Mouse (Mus musculus): Measurements from ENCODE around the gene Baiap2l1. TPM values are rescaled to one million over a fixed set of nuclear protein-coding genes. Genes with fewer than 3 reads are reported as not detected.
"Not testable (repeated sequence)": the region's sequence is repeated elsewhere in the genome, so short reads cannot be mapped to it uniquely, and the experiment has no call there.

Gene Baiap2l1
- polyA plus RNA-seq, 1 experiment from 2014 or later = 13.3 TPM

DNA sequence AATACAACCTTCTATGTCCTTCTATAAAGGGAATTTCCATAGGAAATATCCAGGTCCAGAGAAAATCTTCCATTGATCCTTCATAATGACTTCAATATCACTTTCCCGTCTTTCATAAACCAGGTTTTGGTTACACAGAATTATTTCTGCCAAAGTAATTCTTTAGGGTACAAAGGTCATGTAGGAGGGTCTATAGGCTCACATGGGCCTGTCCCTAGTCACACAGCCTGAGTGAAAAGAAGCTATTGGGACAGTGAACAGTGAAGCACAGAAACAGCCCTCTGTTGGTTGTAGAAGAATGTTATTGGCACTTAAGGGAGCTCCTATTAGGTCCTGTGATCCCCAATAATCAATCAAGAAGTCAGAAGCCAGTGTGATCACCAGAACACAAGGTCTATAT lies 16.8 kb downstream of the Baiap2l1 start:
- Histone ChIP-seq H3K36me3 (replicated peaks; ENCODE audit: insufficient read depth, low read length) (no peaks in the 10 kb centered on the region), H3K4me3 (ENCODE audit: low read depth, low read length) (no peak overlapping the region), H3K9ac (replicated peaks) (no peak overlapping the region), H3K4me2 (ENCODE audit: low read depth, low read length) (no peak overlapping the region), H3K27ac (ENCODE audit: low read depth) (peak overlapping the region; percentile 55), H3K9me3 (ENCODE audit: low read length) (no peaks in the 10 kb centered on the region), H3K4me1 (ENCODE audit: insufficient read depth) (peaks cover 8% of the 10 kb centered on the region; the same call in 1 of the 2 replicates), H3K27me3 (ENCODE audit: insufficient read depth, low read length) (no peaks in the 10 kb centered on the region)
- WGBS (ENCODE audit: insufficient replicate concordance) = 53% methylated on average over 1 of the region's 1 CpGs
- peak; percentile 78 for ATAC-seq
- TF ChIP-seq CTCF (IDR thresholded peaks at IDR 0.05; ENCODE audit: low read depth) (no peak), EP300 (IDR thresholded peaks at IDR 0.05; ENCODE audit: low read depth) (no peak)
- DNase-seq = no peak

DNA sequence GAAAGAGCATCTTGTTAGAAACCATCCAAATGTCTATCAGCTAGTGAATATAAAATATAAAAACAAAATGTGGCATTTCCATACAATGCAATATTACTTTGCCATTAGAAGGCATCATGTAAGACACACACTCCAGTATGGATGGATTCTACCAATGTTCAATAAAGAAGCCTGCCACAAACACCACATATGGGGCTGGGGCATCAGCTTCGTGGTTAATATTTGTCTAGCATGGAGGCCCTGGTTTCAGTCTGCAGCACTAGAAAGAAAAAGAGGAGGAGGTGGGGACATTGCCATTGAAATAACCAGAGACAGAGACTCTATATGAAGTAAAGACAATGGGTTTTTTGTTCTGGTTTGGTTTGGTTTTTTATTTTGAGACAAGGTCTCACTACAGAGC lies 19.1 kb downstream of the Baiap2l1 start:
- H3K27ac ChIP-seq (ENCODE audit: low read depth) = no peak overlapping the region
- no peak overlapping the region for H3K4me3 ChIP-seq (ENCODE audit: low read depth, low read length)
- ATAC-seq = no peak
- 38% methylated on average over 1 of the region's 1 CpGs for WGBS (ENCODE audit: insufficient replicate concordance)
- no peak overlapping the region for H3K4me2 ChIP-seq (ENCODE audit: low read depth, low read length)
- no peak overlapping the region for H3K9ac ChIP-seq (replicated peaks)
- H3K36me3 ChIP-seq (replicated peaks; ENCODE audit: insufficient read depth, low read length) = no peaks in the 10 kb centered on the region
- H3K27me3 ChIP-seq (ENCODE audit: insufficient read depth, low read length) = no peaks in the 10 kb centered on the region
- no peaks in the 10 kb centered on the region for H3K9me3 ChIP-seq (ENCODE audit: low read length)
- TF ChIP-seq CTCF (IDR thresholded peaks at IDR 0.05; ENCODE audit: low read depth) (no peak), EP300 (IDR thresholded peaks at IDR 0.05; ENCODE audit: low read depth) (no peak)
- peaks cover 8% of the 10 kb centered on the region; the same call in 1 of the 2 replicates for H3K4me1 ChIP-seq (ENCODE audit: insufficient read depth)
- no peak for DNase-seq

DNA sequence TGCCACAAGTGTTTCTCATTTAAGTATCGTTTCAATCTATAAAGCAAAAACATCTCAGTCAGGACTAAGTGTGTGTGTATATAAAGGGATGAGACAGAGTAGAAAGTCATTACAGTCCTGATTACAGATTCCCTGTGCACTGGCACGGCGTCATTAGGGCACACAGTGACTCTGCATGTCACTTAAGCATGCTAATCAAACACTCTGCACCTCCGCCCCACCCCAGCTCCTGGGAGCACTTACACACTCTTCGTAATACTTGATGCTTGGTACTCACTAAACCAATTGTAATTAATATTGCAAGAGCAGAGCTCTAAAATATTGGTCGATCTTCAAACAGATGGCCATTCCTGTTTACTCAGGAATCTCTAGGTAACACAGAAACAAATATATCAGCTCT lies 22.6 kb downstream of the Baiap2l1 start:
- not testable (repeated sequence) for H3K36me3 ChIP-seq (replicated peaks; ENCODE audit: insufficient read depth, low read length); H3K9me3 ChIP-seq (ENCODE audit: low read length); H3K4me1 ChIP-seq (ENCODE audit: insufficient read depth); H3K9ac ChIP-seq (replicated peaks); H3K27ac ChIP-seq (ENCODE audit: low read depth); ATAC-seq; DNase-seq; H3K27me3 ChIP-seq (ENCODE audit: insufficient read depth, low read length); H3K4me2 ChIP-seq (ENCODE audit: low read depth, low read length); H3K4me3 ChIP-seq (ENCODE audit: low read depth, low read length)
- WGBS (ENCODE audit: insufficient replicate concordance) = 72% methylated on average over 6 of the region's 6 CpGs

DNA sequence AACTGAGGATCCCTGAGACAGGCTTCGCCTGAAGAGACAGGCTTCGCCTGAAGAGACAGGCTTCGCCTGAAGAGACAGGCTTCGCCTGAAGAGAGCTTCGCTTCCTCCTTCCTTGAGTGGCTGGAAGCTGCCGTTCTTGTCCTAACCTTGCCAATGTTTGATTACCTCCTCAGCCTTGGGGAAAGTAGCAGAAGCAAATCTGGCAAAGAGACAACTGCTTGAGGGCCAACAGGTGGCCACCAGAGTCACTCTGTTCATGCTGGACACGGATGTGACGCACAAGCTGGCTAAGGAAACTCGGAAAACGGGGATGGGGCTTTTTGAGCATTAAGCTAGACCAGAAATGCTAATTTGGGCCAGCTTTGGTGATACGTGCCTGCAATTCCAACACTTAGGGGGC lies 23.9 kb downstream of the Baiap2l1 start:
- no peak for ATAC-seq
- H3K4me1 ChIP-seq (ENCODE audit: insufficient read depth) = 0 out of 2 replicates have a peak, but pooled peaks cover 6% of the 10 kb centered on the region
- H3K4me3 ChIP-seq (ENCODE audit: low read depth, low read length) = no peak overlapping the region
- H3K9me3 ChIP-seq (ENCODE audit: low read length) = no peaks in the 10 kb centered on the region
- H3K27me3 ChIP-seq (ENCODE audit: insufficient read depth, low read length) = no peaks in the 10 kb centered on the region
- 79% methylated on average over 11 of the region's 11 CpGs for WGBS (ENCODE audit: insufficient replicate concordance)
- no peak for TF ChIP-seq CTCF (IDR thresholded peaks at IDR 0.05; ENCODE audit: low read depth)
- TF ChIP-seq EP300 (IDR thresholded peaks at IDR 0.05; ENCODE audit: low read depth) = no peak
- no peak overlapping the region for H3K9ac ChIP-seq (replicated peaks)
- no peak overlapping the region for H3K4me2 ChIP-seq (ENCODE audit: low read depth, low read length)
- H3K27ac ChIP-seq (ENCODE audit: low read depth) = no peak overlapping the region
- DNase-seq = no peak
- no peaks in the 10 kb centered on the region for H3K36me3 ChIP-seq (replicated peaks; ENCODE audit: insufficient read depth, low read length)

DNA sequence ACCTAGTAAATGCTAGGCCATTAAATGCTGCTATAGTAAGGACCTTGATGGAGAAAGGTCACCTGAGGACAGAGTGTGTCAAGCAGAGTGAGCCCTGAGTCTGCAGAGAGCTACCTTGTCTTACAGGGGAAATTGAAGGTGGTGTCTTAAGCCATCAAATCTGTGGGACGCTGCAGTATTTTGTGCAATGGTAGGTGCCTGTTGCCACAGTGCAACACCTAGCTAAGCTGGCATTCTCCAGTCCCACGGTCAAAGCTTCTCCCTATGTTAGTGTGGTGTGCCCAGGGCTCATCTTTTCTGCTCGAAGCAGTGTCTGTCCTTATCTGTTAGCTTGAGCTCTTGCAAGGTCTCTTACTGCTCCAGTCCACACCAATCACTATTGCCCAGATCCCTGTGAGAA lies 35.2 kb downstream of the Baiap2l1 start:
- TF ChIP-seq CTCF (IDR thresholded peaks at IDR 0.05; ENCODE audit: low read depth) = no peak
- TF ChIP-seq EP300 (IDR thresholded peaks at IDR 0.05; ENCODE audit: low read depth) = no peak
- Histone ChIP-seq H3K4me1 (ENCODE audit: insufficient read depth) (no peaks in the 10 kb centered on the region; the same call in 1 of the 2 replicates), H3K4me2 (ENCODE audit: low read depth, low read length) (no peak overlapping the region), H3K9ac (replicated peaks) (no peak overlapping the region), H3K27ac (ENCODE audit: low read depth) (0 out of 2 replicates have a peak overlapping the region, but pooled peaks have one; percentile 6), H3K27me3 (ENCODE audit: insufficient read depth, low read length) (no peaks in the 10 kb centered on the region), H3K9me3 (ENCODE audit: low read length) (no peaks in the 10 kb centered on the region), H3K36me3 (replicated peaks; ENCODE audit: insufficient read depth, low read length) (no peaks in the 10 kb centered on the region), H3K4me3 (ENCODE audit: low read depth, low read length) (no peak overlapping the region)
- no peak for ATAC-seq
- DNase-seq = no peak
- WGBS (ENCODE audit: insufficient replicate concordance) = 62% methylated on average over 3 of the region's 3 CpGs

DNA sequence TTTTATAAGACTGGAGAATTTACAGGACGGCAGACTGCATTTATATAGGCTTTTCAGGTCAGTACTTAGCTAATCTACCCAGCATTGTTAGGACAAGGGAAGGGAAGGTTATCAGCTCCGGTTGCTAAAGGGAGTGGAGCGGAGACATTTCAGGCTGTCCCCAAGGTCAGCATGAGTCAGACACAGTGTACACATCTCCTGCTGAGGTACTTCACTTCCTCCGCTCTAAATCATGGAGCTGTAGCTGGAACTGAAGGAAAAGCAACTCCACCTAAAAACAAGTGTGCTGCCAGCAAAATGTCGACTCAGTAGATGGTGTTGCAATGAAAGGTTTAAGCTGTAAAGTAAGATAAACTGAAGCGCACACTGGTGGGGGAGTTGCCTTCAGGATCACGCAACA lies 36.2 kb downstream of the Baiap2l1 start:
- Histone ChIP-seq H3K9ac (replicated peaks) (no peak overlapping the region), H3K27ac (ENCODE audit: low read depth) (no peak overlapping the region), H3K4me2 (ENCODE audit: low read depth, low read length) (no peak overlapping the region), H3K27me3 (ENCODE audit: insufficient read depth, low read length) (no peaks in the 10 kb centered on the region), H3K36me3 (replicated peaks; ENCODE audit: insufficient read depth, low read length) (no peaks in the 10 kb centered on the region), H3K4me3 (ENCODE audit: low read depth, low read length) (no peak overlapping the region), H3K9me3 (ENCODE audit: low read length) (no peaks in the 10 kb centered on the region), H3K4me1 (ENCODE audit: insufficient read depth) (no peaks in the 10 kb centered on the region; the same call in 1 of the 2 replicates)
- WGBS (ENCODE audit: insufficient replicate concordance) = 43% methylated on average over 7 of the region's 7 CpGs
- ATAC-seq (peak; percentile 44; the same call in 1 of the 2 replicates), DNase-seq (no peak)
- no peak for TF ChIP-seq CTCF (IDR thresholded peaks at IDR 0.05; ENCODE audit: low read depth)
- peak; percentile 14; the same call in 1 of the 2 replicates for TF ChIP-seq EP300 (IDR thresholded peaks at IDR 0.05; ENCODE audit: low read depth)

DNA sequence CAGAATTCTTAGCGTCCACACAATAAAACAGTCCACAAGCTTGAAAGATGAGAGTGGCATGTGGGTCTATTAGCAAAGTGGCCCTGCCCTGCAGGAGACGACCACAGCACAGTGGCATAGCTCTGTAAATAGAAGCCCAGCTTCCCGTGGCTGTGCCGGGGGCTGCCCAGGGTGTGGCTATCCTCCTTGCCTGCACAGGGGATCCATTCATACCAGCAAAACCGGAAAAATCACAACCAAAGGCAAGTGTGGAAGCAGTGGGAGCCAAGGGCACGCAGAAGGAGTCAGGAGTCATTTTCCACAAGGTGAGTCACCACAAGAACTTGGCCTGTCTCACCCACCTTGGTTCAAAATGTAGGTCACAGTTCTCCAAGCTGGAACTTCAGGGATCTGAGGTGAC lies 39.6 kb downstream of the Baiap2l1 start:
- H3K9ac ChIP-seq (replicated peaks) = no peak overlapping the region
- no peak overlapping the region for H3K4me2 ChIP-seq (ENCODE audit: low read depth, low read length)
- ATAC-seq (no peak), DNase-seq (no peak)
- no peak for TF ChIP-seq CTCF (IDR thresholded peaks at IDR 0.05; ENCODE audit: low read depth)
- TF ChIP-seq EP300 (IDR thresholded peaks at IDR 0.05; ENCODE audit: low read depth) = no peak
- no peak overlapping the region for H3K4me3 ChIP-seq (ENCODE audit: low read depth, low read length)
- WGBS (ENCODE audit: insufficient replicate concordance) = 67% methylated on average over 6 of the region's 6 CpGs
- H3K4me1 ChIP-seq (ENCODE audit: insufficient read depth) = peaks cover 5% of the 10 kb centered on the region
- no peak overlapping the region for H3K27ac ChIP-seq (ENCODE audit: low read depth)
- no peaks in the 10 kb centered on the region for H3K27me3 ChIP-seq (ENCODE audit: insufficient read depth, low read length)
- 0 out of 2 replicates have a peak, but pooled peaks cover 10% of the 10 kb centered on the region for H3K36me3 ChIP-seq (replicated peaks; ENCODE audit: insufficient read depth, low read length)
- no peaks in the 10 kb centered on the region for H3K9me3 ChIP-seq (ENCODE audit: low read length)

Data from liver, postnatal 0 days (tissue).